Mouse (Mus musculus) adrenal gland, postnatal 4 days (tissue): Measurements from ENCODE around the gene Ift20. TPM values are rescaled to one million over a fixed set of nuclear protein-coding genes. Genes with fewer than 3 reads are reported as not detected.
"Not testable (repeated sequence)": the region's sequence is repeated elsewhere in the genome, so short reads cannot be mapped to it uniquely, and the experiment has no call there.

Experiments
- DNase-seq, 2 experiments: peaks; one replicate each; pipeline ENCODE4 v3.0.0; 2021 to 2022; ENCODE audit warnings: low spot score in 2 of 2, mixed read lengths in 2 of 2
- total RNA-seq, 2 experiments: library from RNA; stranded (reverse); gene quantifications; 2 replicates each; pipeline ENCODE4 v1.2.3; 2021

Ift20 gene
- total RNA-seq, 2 experiments from 2014 or later, result 80.5 to 84.7 TPM

GRCm38 (mm10) chr11:78557241-78557640 is 21.1 kb downstream of the Ift20 start:
- no peak for DNase-seq

- DNase-seq, result peak in 1 of 2 experiments; percentile 57
Observed at GRCm38 (mm10) chr11:78560447-78560846, 24.3 kb downstream of the Ift20 start.

- no peak for DNase-seq
Observed at GRCm38 (mm10) chr11:78566775-78567174, 30.6 kb downstream of the Ift20 start.

- DNase-seq, result no peak
Observed at GRCm38 (mm10) chr11:78567614-78568013, 31.5 kb downstream of the Ift20 start.

GRCm38 (mm10) chr11:78568827-78569226 is 32.7 kb downstream of the Ift20 start:
- no peak for DNase-seq

GRCm38 (mm10) chr11:78569806-78570205 is 33.6 kb downstream of the Ift20 start:
- DNase-seq, result no peak

- DNase-seq, result no peak
Observed at GRCm38 (mm10) chr11:78571441-78571840, 35.3 kb downstream of the Ift20 start.

- no peak for DNase-seq
Observed at GRCm38 (mm10) chr11:78571854-78572253, 35.7 kb downstream of the Ift20 start.

GRCm38 (mm10) chr11:78574031-78574430 is 37.9 kb downstream of the Ift20 start:
- not testable (repeated sequence) for DNase-seq

- no peak for DNase-seq
Observed at GRCm38 (mm10) chr11:78574536-78574935, 38.4 kb downstream of the Ift20 start.

GRCm38 (mm10) chr11:78574975-78575374 is 38.8 kb downstream of the Ift20 start:
- no peak for DNase-seq

- DNase-seq, result no peak
Observed at GRCm38 (mm10) chr11:78582848-78583247, 46.7 kb downstream of the Ift20 start.

GRCm38 (mm10) chr11:78586099-78586498 is 49.9 kb downstream of the Ift20 start:
- no peak for DNase-seq

- not testable (repeated sequence) for DNase-seq
Observed at GRCm38 (mm10) chr11:78587677-78588076, 51.5 kb downstream of the Ift20 start.

Other genes with a start within 250 kb of the Ift20 start
- 1 to 10 TPM in 1 of 2 experiments, under 1 TPM in 1; 0.73 to 1.5 TPM for gene BC030499, start 245.5 kb upstream of the Ift20 start, total RNA-seq
- 10 to 100 TPM; 28.8 to 31.5 TPM for gene Spag5, start 234.8 kb upstream of the Ift20 start, total RNA-seq
- gene Aldoc, start 213.4 kb upstream of the Ift20 start, total RNA-seq, result 10 to 100 TPM; 15.3 to 16.2 TPM
- 10 to 100 TPM; 58.2 to 58.3 TPM for gene Pigs, start 207.9 kb upstream of the Ift20 start, total RNA-seq
- gene Unc119, start 192.9 kb upstream of the Ift20 start, total RNA-seq, result 10 to 100 TPM; 55.7 to 67.1 TPM
- under 1 TPM; 0.08 to 0.17 TPM for gene Foxn1, start 149.8 kb upstream of the Ift20 start, total RNA-seq
- gene Slc13a2, start 114.1 kb upstream of the Ift20 start, total RNA-seq, result 1 to 10 TPM in 1 of 2 experiments, under 1 TPM in 1; 0.11 to 1.8 TPM
- gene Slc46a1, start 70.7 kb upstream of the Ift20 start, total RNA-seq, result 10 to 100 TPM; 15.4 to 16.7 TPM
- gene Sarm1, start 38.6 kb upstream of the Ift20 start, total RNA-seq, result 10 to 100 TPM in 1 of 2 experiments, 1 to 10 TPM in 1; 7.7 to 10.2 TPM
- gene Vtn, start 37.3 kb upstream of the Ift20 start, total RNA-seq, result 100 to 1,000 TPM in 1 of 2 experiments, 10 to 100 TPM in 1; 10.1 to 212 TPM
- gene Sebox, start 32.9 kb upstream of the Ift20 start, total RNA-seq, result not detected
- gene Tmem199, start 24.2 kb upstream of the Ift20 start, total RNA-seq, result 10 to 100 TPM; 30.1 to 31.1 TPM
- 100 to 1,000 TPM; 153 to 166 TPM for gene Poldip2, start 24.2 kb upstream of the Ift20 start, total RNA-seq
- 10 to 100 TPM; 56.6 to 57.2 TPM for gene Tnfaip1, start within 50 bp of the Ift20 start, total RNA-seq
- 10 to 100 TPM; 47.1 to 60.4 TPM for gene Tmem97, start 14.4 kb downstream of the Ift20 start, total RNA-seq
- gene Nlk, start 161.0 kb downstream of the Ift20 start, total RNA-seq, result 10 to 100 TPM; 43.9 to 44.0 TPM
- gene Ccnq, start 215.4 kb downstream of the Ift20 start, total RNA-seq, result 10 to 100 TPM; 46.8 to 50.9 TPM